Mouse (Mus musculus): ENCODE measurements around the gene Pla2g5. TPM values are rescaled to one million over a fixed set of nuclear protein-coding genes. Genes with fewer than 3 reads are reported as not detected.
"Not testable (repeated sequence)": the region's sequence is repeated elsewhere in the genome, so short reads cannot be mapped to it uniquely, and the experiment has no call there.

The Pla2g5 gene
- polyA plus RNA-seq, 1 experiment from 2014 or later, result 0.87 TPM

- DNase-seq, result peak; percentile 88
- Histone ChIP-seq H3K9me3 (ENCODE audit: control insufficient read depth, low read length) (no peaks in the 10 kb centered on the region), H3K36me3 (ENCODE audit: control insufficient read depth, insufficient read depth, low read length) (no peaks in the 10 kb centered on the region), H3K4me3 (replicated peaks; ENCODE audit: low read depth, low read length) (no peak overlapping the region), H3K4me1 (ENCODE audit: control insufficient read depth, insufficient read depth, low read length) (no peaks in the 10 kb centered on the region), H3K27me3 (ENCODE audit: control insufficient read depth, insufficient read depth, low read length) (no peaks in the 10 kb centered on the region), H3K4me2 (ENCODE audit: low read length) (no peak overlapping the region), H3K27ac (replicated peaks; ENCODE audit: low read depth, low read length) (no peak overlapping the region), H3K9ac (replicated peaks; ENCODE audit: low read length) (no peak overlapping the region)
- ATAC-seq (ENCODE audit: low FRiP score, low TSS enrichment), result no peak; the same call in 1 of the 2 replicates
- WGBS, result 5% methylated on average over 4 of the region's 4 CpGs
Observed at GRCm38 (mm10) chr4:138851463-138851862, 11.8 kb downstream of the Pla2g5 start.

GRCm38 (mm10) chr4:138841386-138841785 lies 21.9 kb downstream of the Pla2g5 start:
- ATAC-seq (ENCODE audit: low FRiP score, low TSS enrichment) (no peak), DNase-seq (peak; percentile 49)
- no peaks in the 10 kb centered on the region for H3K36me3 ChIP-seq (ENCODE audit: control insufficient read depth, insufficient read depth, low read length)
- no peaks in the 10 kb centered on the region for H3K4me1 ChIP-seq (ENCODE audit: control insufficient read depth, insufficient read depth, low read length)
- no peak overlapping the region for H3K27ac ChIP-seq (replicated peaks; ENCODE audit: low read depth, low read length)
- H3K9me3 ChIP-seq (ENCODE audit: control insufficient read depth, low read length), result no peaks in the 10 kb centered on the region
- no peaks in the 10 kb centered on the region for H3K27me3 ChIP-seq (ENCODE audit: control insufficient read depth, insufficient read depth, low read length)
- H3K9ac ChIP-seq (replicated peaks; ENCODE audit: low read length), result no peak overlapping the region
- no peak overlapping the region for H3K4me3 ChIP-seq (replicated peaks; ENCODE audit: low read depth, low read length)
- no peak overlapping the region for H3K4me2 ChIP-seq (ENCODE audit: low read length)
- WGBS, result 85% methylated on average over 7 of the region's 7 CpGs

- Histone ChIP-seq H3K4me3 (replicated peaks; ENCODE audit: low read depth, low read length) (no peak overlapping the region), H3K4me1 (ENCODE audit: control insufficient read depth, insufficient read depth, low read length) (no peaks in the 10 kb centered on the region), H3K4me2 (ENCODE audit: low read length) (no peak overlapping the region), H3K27ac (replicated peaks; ENCODE audit: low read depth, low read length) (no peak overlapping the region), H3K9ac (replicated peaks; ENCODE audit: low read length) (no peak overlapping the region), H3K9me3 (ENCODE audit: control insufficient read depth, low read length) (no peaks in the 10 kb centered on the region), H3K27me3 (ENCODE audit: control insufficient read depth, insufficient read depth, low read length) (no peaks in the 10 kb centered on the region), H3K36me3 (ENCODE audit: control insufficient read depth, insufficient read depth, low read length) (no peaks in the 10 kb centered on the region)
- ATAC-seq (ENCODE audit: low FRiP score, low TSS enrichment) (no peak), DNase-seq (no peak)
- 90% methylated on average over 8 of the region's 8 CpGs for WGBS
Observed at GRCm38 (mm10) chr4:138840726-138841125, 22.6 kb downstream of the Pla2g5 start.

- no peak for DNase-seq
- Histone ChIP-seq H3K9me3 (ENCODE audit: control insufficient read depth, low read length) (no peaks in the 10 kb centered on the region), H3K27ac (replicated peaks; ENCODE audit: low read depth, low read length) (no peak overlapping the region), H3K4me2 (ENCODE audit: low read length) (no peak overlapping the region), H3K36me3 (ENCODE audit: control insufficient read depth, insufficient read depth, low read length) (no peaks in the 10 kb centered on the region), H3K4me1 (ENCODE audit: control insufficient read depth, insufficient read depth, low read length) (no peaks in the 10 kb centered on the region), H3K27me3 (ENCODE audit: control insufficient read depth, insufficient read depth, low read length) (no peaks in the 10 kb centered on the region), H3K9ac (replicated peaks; ENCODE audit: low read length) (no peak overlapping the region), H3K4me3 (replicated peaks; ENCODE audit: low read depth, low read length) (no peak overlapping the region)
- 84% methylated on average over 6 of the region's 6 CpGs for WGBS
- ATAC-seq (ENCODE audit: low FRiP score, low TSS enrichment), result no peak
Observed at GRCm38 (mm10) chr4:138839806-138840205, 23.5 kb downstream of the Pla2g5 start.

GRCm38 (mm10) chr4:138827147-138827546 lies 36.1 kb downstream of the Pla2g5 start:
- Histone ChIP-seq H3K4me3 (replicated peaks; ENCODE audit: low read depth, low read length) (no peak overlapping the region), H3K27me3 (ENCODE audit: control insufficient read depth, insufficient read depth, low read length) (no peaks in the 10 kb centered on the region), H3K4me1 (ENCODE audit: control insufficient read depth, insufficient read depth, low read length) (no peaks in the 10 kb centered on the region), H3K9me3 (ENCODE audit: control insufficient read depth, low read length) (no peaks in the 10 kb centered on the region), H3K36me3 (ENCODE audit: control insufficient read depth, insufficient read depth, low read length) (no peaks in the 10 kb centered on the region), H3K27ac (replicated peaks; ENCODE audit: low read depth, low read length) (no peak overlapping the region), H3K4me2 (ENCODE audit: low read length) (no peak overlapping the region), H3K9ac (replicated peaks; ENCODE audit: low read length) (no peak overlapping the region)
- 47% methylated on average over 11 of the region's 11 CpGs for whole genome bisulfite sequencing
- no peak for ATAC-seq (ENCODE audit: low FRiP score, low TSS enrichment)
- no peak for DNase-seq

- no peaks in the 10 kb centered on the region for H3K9me3 ChIP-seq (ENCODE audit: control insufficient read depth, low read length)
- no peaks in the 10 kb centered on the region for H3K36me3 ChIP-seq (ENCODE audit: control insufficient read depth, insufficient read depth, low read length)
- DNase-seq, result no peak
- H3K4me3 ChIP-seq (replicated peaks; ENCODE audit: low read depth, low read length), result no peak overlapping the region
- H3K27ac ChIP-seq (replicated peaks; ENCODE audit: low read depth, low read length), result no peak overlapping the region
- no peak overlapping the region for H3K9ac ChIP-seq (replicated peaks; ENCODE audit: low read length)
- H3K4me1 ChIP-seq (ENCODE audit: control insufficient read depth, insufficient read depth, low read length), result no peaks in the 10 kb centered on the region
- no peak overlapping the region for H3K4me2 ChIP-seq (ENCODE audit: low read length)
- no peak for ATAC-seq (ENCODE audit: low FRiP score, low TSS enrichment)
- WGBS, result 61% methylated on average over 18 of the region's 18 CpGs
- H3K27me3 ChIP-seq (ENCODE audit: control insufficient read depth, insufficient read depth, low read length), result no peaks in the 10 kb centered on the region
Observed at GRCm38 (mm10) chr4:138825751-138826567, 37.3 kb downstream of the Pla2g5 start.

GRCm38 (mm10) chr4:138824660-138825059 lies 38.6 kb downstream of the Pla2g5 start:
- H3K4me1 ChIP-seq (ENCODE audit: control insufficient read depth, insufficient read depth, low read length), result no peaks in the 10 kb centered on the region
- no peak for ATAC-seq (ENCODE audit: low FRiP score, low TSS enrichment)
- H3K36me3 ChIP-seq (ENCODE audit: control insufficient read depth, insufficient read depth, low read length), result no peaks in the 10 kb centered on the region
- no peak overlapping the region for H3K9ac ChIP-seq (replicated peaks; ENCODE audit: low read length)
- no peak overlapping the region for H3K4me2 ChIP-seq (ENCODE audit: low read length)
- no peak overlapping the region for H3K4me3 ChIP-seq (replicated peaks; ENCODE audit: low read depth, low read length)
- H3K27ac ChIP-seq (replicated peaks; ENCODE audit: low read depth, low read length), result no peak overlapping the region
- WGBS, result 91% methylated on average over 2 of the region's 2 CpGs
- DNase-seq, result no peak
- H3K9me3 ChIP-seq (ENCODE audit: control insufficient read depth, low read length), result no peaks in the 10 kb centered on the region
- H3K27me3 ChIP-seq (ENCODE audit: control insufficient read depth, insufficient read depth, low read length), result no peaks in the 10 kb centered on the region

GRCm38 (mm10) chr4:138824161-138824560 lies 39.1 kb downstream of the Pla2g5 start:
- not testable (repeated sequence) for H3K36me3 ChIP-seq (ENCODE audit: control insufficient read depth, insufficient read depth, low read length); H3K9me3 ChIP-seq (ENCODE audit: control insufficient read depth, low read length); H3K27ac ChIP-seq (replicated peaks; ENCODE audit: low read depth, low read length); H3K4me3 ChIP-seq (replicated peaks; ENCODE audit: low read depth, low read length); H3K27me3 ChIP-seq (ENCODE audit: control insufficient read depth, insufficient read depth, low read length); H3K9ac ChIP-seq (replicated peaks; ENCODE audit: low read length); H3K4me2 ChIP-seq (ENCODE audit: low read length); ATAC-seq (ENCODE audit: low FRiP score, low TSS enrichment); DNase-seq; H3K4me1 ChIP-seq (ENCODE audit: control insufficient read depth, insufficient read depth, low read length)
- WGBS, result 81% methylated on average over 2 of the region's 2 CpGs

- Histone ChIP-seq H3K4me3 (replicated peaks; ENCODE audit: low read depth, low read length) (no peak overlapping the region), H3K4me1 (ENCODE audit: control insufficient read depth, insufficient read depth, low read length) (no peaks in the 10 kb centered on the region), H3K9me3 (ENCODE audit: control insufficient read depth, low read length) (no peaks in the 10 kb centered on the region), H3K9ac (replicated peaks; ENCODE audit: low read length) (no peak overlapping the region), H3K27me3 (ENCODE audit: control insufficient read depth, insufficient read depth, low read length) (no peaks in the 10 kb centered on the region), H3K4me2 (ENCODE audit: low read length) (no peak overlapping the region), H3K36me3 (ENCODE audit: control insufficient read depth, insufficient read depth, low read length) (no peaks in the 10 kb centered on the region), H3K27ac (replicated peaks; ENCODE audit: low read depth, low read length) (no peak overlapping the region)
- DNase-seq (no peak), ATAC-seq (ENCODE audit: low FRiP score, low TSS enrichment) (no peak)
- WGBS, result 76% methylated on average over 2 of the region's 2 CpGs
Observed at GRCm38 (mm10) chr4:138821036-138821435, 42.2 kb downstream of the Pla2g5 start.
